Mouse (Mus musculus) right cerebral cortex, postnatal 10 days (tissue): ENCODE measurements around the gene Usp45.

ENCODE experiments used
- DNase-seq, 2 experiments: peaks; one replicate each; pipeline ENCODE4 v3.0.0; 2021; ENCODE audit warnings: low spot score in 2 of 2

Gene Usp45

GRCm38 (mm10) chr4:21789836-21790235 is 22.9 kb downstream of the Usp45 start:
- DNase-seq = no peak

DNA sequence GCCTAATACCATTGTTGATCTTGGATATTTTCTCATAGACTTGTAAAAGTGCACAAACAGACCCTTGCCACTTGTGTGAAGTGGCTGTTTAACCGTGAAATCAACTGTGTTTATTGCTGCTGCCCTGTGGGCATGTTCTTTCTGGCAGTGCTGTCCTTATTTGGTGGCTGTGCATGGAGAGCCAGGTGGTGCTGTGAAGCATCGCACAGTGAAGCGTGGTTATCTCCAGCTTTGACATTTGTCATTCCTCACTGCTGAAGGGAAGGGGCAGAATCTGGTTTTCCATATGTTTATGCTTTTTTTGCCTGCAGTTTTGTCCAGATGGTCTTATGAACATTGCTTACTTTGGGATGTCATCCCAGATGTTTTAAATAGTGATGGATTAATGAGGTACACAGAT is 26.7 kb downstream of the Usp45 start:
- DNase-seq = no peak

DNA sequence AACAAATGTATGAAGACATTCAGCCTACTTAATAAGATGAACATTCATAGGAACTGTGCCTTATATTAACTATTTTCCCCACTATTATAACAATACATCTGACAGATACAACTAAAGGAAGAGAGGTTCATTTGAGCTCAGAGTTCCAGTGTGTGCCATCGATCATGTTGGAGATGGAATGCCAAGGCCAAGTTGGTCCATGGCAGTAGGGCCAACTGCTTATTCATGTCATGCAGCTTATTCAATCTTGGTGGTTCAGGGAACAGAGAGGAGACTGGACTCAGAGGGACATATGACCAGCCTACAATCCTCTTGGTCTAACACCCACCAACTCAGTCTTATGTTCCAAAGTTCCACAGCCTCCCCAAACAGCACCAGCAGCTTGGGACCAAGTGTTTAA is 34.1 kb downstream of the Usp45 start:
- no peak for DNase-seq

- no peak for DNase-seq
Observed at GRCm38 (mm10) chr4:21801620-21802019, 34.7 kb downstream of the Usp45 start.

GRCm38 (mm10) chr4:21807204-21807603 is 40.2 kb downstream of the Usp45 start:
- no peak for DNase-seq

- no peak for DNase-seq
Observed at GRCm38 (mm10) chr4:21810608-21811007, 43.7 kb downstream of the Usp45 start.

GRCm38 (mm10) chr4:21812635-21813034 is 45.7 kb downstream of the Usp45 start:
- DNase-seq = no peak

DNA sequence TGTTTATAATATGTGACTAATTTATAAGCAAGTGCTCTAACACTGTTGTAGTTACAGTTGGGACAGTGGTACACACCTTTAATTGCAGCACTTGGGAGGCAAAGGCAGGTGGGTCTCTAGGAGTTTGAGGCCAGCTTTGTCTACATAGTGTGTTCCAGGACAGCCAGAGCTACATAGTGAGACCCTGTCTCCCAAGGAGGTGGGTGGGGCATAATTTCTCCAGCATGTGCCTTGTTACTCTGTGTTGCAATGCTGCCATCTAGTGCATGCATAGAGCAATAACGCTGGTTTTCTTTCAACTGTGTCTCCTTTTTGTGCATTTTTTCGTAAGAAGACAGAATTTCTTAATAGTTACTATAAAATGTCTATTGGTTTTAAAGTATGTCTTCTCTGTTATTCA is 47.1 kb downstream of the Usp45 start:
- peak; percentile 54 to 61 for DNase-seq

DNA sequence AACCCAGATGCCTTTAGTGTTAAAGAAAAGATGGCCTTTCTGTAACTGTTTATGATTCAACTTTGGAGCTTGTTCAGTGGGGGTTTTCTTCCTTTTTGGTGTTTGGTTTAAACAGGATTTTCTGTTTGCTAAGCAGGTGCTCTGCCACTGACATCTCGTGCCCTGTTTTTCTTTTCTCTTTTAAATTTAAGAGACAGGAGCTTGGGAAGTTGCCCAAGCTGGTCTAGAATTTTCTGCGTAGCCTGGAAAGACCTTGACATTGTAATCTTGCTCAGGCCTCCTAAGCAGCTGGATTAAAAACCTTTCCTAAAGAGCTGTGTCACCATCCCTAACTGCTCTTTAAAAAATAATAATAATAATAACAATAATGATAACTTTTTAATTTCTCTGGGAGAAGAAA is 59.7 kb downstream of the Usp45 start:
- DNase-seq = no peak

GRCm38 (mm10) chr4:21832844-21833243 is 65.9 kb downstream of the Usp45 start:
- no peak for DNase-seq

- DNase-seq = peak; percentile 97 to 98
Observed at GRCm38 (mm10) chr4:21847481-21848286, 80.7 kb downstream of the Usp45 start, which contains the start of gene Pnisr. Pnisr (plus strand) TSS chr4:21847583.

DNA sequence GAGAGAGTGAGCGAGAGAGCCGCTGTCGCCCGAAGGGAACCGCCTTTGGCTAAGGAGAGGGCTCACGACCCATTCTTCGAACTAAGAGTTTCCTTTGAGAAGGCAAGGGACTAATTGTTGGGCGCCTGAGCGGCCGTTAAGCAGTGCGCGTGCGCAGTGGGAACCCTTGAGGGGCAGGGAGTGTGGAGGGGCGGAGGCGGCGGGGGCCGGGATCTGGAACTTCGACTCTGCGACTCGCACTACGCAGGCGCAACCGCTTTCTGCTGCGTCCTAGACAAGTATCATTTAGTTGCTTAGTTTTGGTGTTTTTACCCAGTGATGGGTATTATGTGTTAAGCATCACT is 81.3 kb downstream of the Usp45 start:
- peak; percentile 92 to 94 for DNase-seq

GRCm38 (mm10) chr4:21857481-21857880 is 90.5 kb downstream of the Usp45 start:
- DNase-seq = no peak

GRCm38 (mm10) chr4:21865226-21865625 is 98.3 kb downstream of the Usp45 start:
- DNase-seq = no peak

- no peak for DNase-seq
Observed at GRCm38 (mm10) chr4:21878776-21879175, 111.8 kb downstream of the Usp45 start.

GRCm38 (mm10) chr4:21879565-21880220 is 112.7 kb downstream of the Usp45 start, which contains the start of gene Coq3:
Coq3 (plus strand) TSS chr4:21879673.
- DNase-seq = peak; percentile 91 to 92

- no peak for DNase-seq
Observed at GRCm38 (mm10) chr4:21882806-21883205, 115.8 kb downstream of the Usp45 start.

- DNase-seq = no peak
Observed at GRCm38 (mm10) chr4:21885831-21886230, 118.9 kb downstream of the Usp45 start.
